Mouse (Mus musculus) embryonic stem cell, embryonic (primary cell): ENCODE measurements around the gene Sgk2.

Source experiments
- CTCF ChIA-PET, 4 experiments: fragments of 300-600 bp in 2 of 4; fragments of 350-600 bp in 2 of 4; sonication (Branson Sonifier 250); formaldehyde crosslinking; loops; one replicate each; lab custom pipeline; 2022; ENCODE audit warnings: inconsistent platforms in 2 of 4; lab: Charles Lee
- POLR2A ChIA-PET, 4 experiments: fragments of 300-600 bp in 2 of 4; fragments of 350-600 bp in 2 of 4; sonication (Branson Sonifier 250); formaldehyde crosslinking; loops; one replicate each; lab custom pipeline; 2022; ENCODE audit warnings: antibody characterized with exemption in 4 of 4, inconsistent platforms in 1 of 4; lab: Charles Lee

Gene Sgk2

GRCm38 (mm10) chr2:163031289-163031688, 44.2 kb downstream of the Sgk2 start:
- ChIA-PET POLR2A (interaction anchor here (0.5 to 27.4 kb wide), 75 partner anchors 9 to 479 kb away, joined by 3 to 1338 read pairs (median 5); partner anchors contain the start of genes Mybl2 (in 4 of the 4), Ift52 (in 3 of the 4), Gtsf1l (in 2 of the 4) and L3mbtl1 (in 2 of the 4)), CTCF (interaction anchor here in 3 of 4 experiments (0.6 to 2.4 kb wide), 9 partner anchors 13 to 1875 kb away, joined by 3 to 18 read pairs (median 4); no protein-coding TSS in a partner anchor)

GRCm38 (mm10) chr2:163031757-163032156, 44.6 kb downstream of the Sgk2 start:
- POLR2A ChIA-PET = interaction anchor here (0.5 to 27.4 kb wide), 70 partner anchors 8 to 479 kb away, joined by 3 to 1338 read pairs (median 5); partner anchors contain the start of genes Mybl2 (in 4 of the 4), Ift52 (in 3 of the 4), Gtsf1l (in 2 of the 4) and L3mbtl1 (in 2 of the 4)
- CTCF ChIA-PET = interaction anchor here in 2 of 4 experiments (0.6 to 2.4 kb wide), 7 partner anchors 14 to 64 kb away, joined by 3 to 18 read pairs (median 3); no protein-coding TSS in a partner anchor

GRCm38 (mm10) chr2:163032622-163033021, 45.5 kb downstream of the Sgk2 start:
- CTCF ChIA-PET = interaction anchor here in 2 of 4 experiments (0.9 to 2.4 kb wide), 2 partner anchors 15 kb away, joined by 3 to 18 read pairs; no protein-coding TSS in a partner anchor
- POLR2A ChIA-PET = interaction anchor here (0.6 to 27.4 kb wide), 23 partner anchors 9 to 386 kb away, joined by 3 to 1338 read pairs (median 10); partner anchors contain the start of genes Ift52 (in 3 of the 4), Mybl2 (in 3 of the 4) and Srsf6 (in 1 of the 4)

GRCm38 (mm10) chr2:163039940-163040339, 52.8 kb downstream of the Sgk2 start:
- CTCF ChIA-PET = interaction anchor here in 3 of 4 experiments (0.6 to 2.1 kb wide), 5 partner anchors 8 to 62 kb away, joined by 3 to 9 read pairs (median 4); no protein-coding TSS in a partner anchor
- POLR2A ChIA-PET = interaction anchor here in 3 of 4 experiments (0.8 to 44.5 kb wide), 12 partner anchors 8 to 604 kb away, joined by 3 to 2437 read pairs (median 10); partner anchors contain the start of genes Gtsf1l (in 2 of the 3), Mybl2 (in 2 of the 3), Ift52 (in 1 of the 3) and L3mbtl1 (in 1 of the 3)

- ChIA-PET POLR2A (interaction anchor here (0.6 to 44.5 kb wide), 22 partner anchors 7 to 371 kb away, joined by 3 to 2437 read pairs (median 5); partner anchors contain the start of genes Gtsf1l (in 2 of the 4), Ift52 (in 1 of the 4), Mybl2 (in 1 of the 4) and Srsf6 (in 1 of the 4)), CTCF (interaction anchor here (0.8 to 2.8 kb wide), 25 partner anchors 9 to 53 kb away, joined by 3 to 18 read pairs (median 4); partner anchors contain the start of gene Ift52 (in 1 of the 4))
These were observed 61.0 kb downstream of the Sgk2 start for GRCm38 (mm10) chr2:163048125-163048524.

GRCm38 (mm10) chr2:163049116-163049515, 62.0 kb downstream of the Sgk2 start:
- CTCF ChIA-PET = interaction anchor here in 2 of 4 experiments (1.3 to 2.1 kb wide), 5 partner anchors 12 to 52 kb away, joined by 3 to 18 read pairs (median 9); no protein-coding TSS in a partner anchor

DNA sequence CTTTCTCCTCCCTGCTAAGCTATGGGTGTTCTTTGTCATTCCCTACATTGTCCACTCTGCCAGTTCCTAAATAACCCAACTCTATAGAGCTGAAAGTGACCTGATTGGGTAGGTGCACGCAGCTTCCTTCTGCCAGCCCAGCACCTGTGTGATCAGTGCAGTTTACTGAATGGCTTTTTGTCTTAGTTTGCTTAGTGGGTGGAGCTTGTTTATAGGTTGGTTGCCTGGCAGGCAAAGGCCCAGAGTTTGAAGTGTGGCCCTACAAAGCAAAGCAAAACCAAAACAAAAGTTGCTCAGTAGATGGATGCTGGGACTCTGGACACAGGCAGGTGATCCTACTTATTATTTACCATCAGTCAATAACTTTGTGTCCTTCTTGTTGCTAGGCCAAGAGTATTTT, 64.6 kb downstream of the Sgk2 start:
- ChIA-PET POLR2A (interaction anchor here (0.6 to 44.5 kb wide), 76 partner anchors 6 to 1943 kb away, joined by 3 to 2437 read pairs (median 5); partner anchors contain the start of genes Ift52 (in 3 of the 4), Gtsf1l (in 2 of the 4), Chd6 (in 1 of the 4) and L3mbtl1 (in 1 of the 4)), CTCF (interaction anchor here (0.5 to 2.2 kb wide), 20 partner anchors 9 to 424 kb away, joined by 3 to 7 read pairs (median 4); no protein-coding TSS in a partner anchor)

More at GRCm38 (mm10) chr2:163049116-163049515, 62.0 kb downstream of the Sgk2 start:
- POLR2A ChIA-PET = interaction anchor here in 3 of 4 experiments (1.5 to 44.5 kb wide), 8 partner anchors 8 to 117 kb away, joined by 5 to 2437 read pairs (median 794); partner anchors contain the start of genes Gtsf1l (in 2 of the 3), Ift52 (in 1 of the 3) and Mybl2 (in 1 of the 3)

DNA sequence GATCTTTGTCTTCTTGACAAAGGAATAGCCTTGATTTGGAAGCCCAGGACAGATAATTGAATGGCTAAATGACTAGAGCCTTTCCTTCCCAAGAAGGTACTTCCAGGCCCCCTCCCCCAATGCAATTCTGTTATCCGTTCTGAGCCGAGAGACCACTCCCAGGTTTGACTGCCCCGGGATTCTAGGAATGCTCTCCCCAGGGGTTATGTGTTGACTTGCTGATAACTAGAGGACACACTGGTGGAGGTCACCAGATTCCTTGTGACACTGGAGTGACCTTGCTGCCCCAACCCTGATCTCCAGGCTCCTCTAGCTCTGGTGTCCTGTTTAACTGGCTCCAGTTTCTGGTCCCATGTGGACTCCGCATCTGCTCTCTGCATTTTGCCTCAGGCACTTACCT, 65.0 kb downstream of the Sgk2 start:
- ChIA-PET POLR2A (interaction anchor here (0.6 to 44.5 kb wide), 70 partner anchors 6 to 1772 kb away, joined by 3 to 2437 read pairs (median 6); partner anchors contain the start of genes Ift52 (in 3 of the 4), Gtsf1l (in 2 of the 4), L3mbtl1 (in 1 of the 4) and Mybl2 (in 1 of the 4)), CTCF (interaction anchor here in 3 of 4 experiments (0.8 to 2.2 kb wide), 13 partner anchors 9 to 84 kb away, joined by 3 to 7 read pairs (median 4); no protein-coding TSS in a partner anchor)

DNA sequence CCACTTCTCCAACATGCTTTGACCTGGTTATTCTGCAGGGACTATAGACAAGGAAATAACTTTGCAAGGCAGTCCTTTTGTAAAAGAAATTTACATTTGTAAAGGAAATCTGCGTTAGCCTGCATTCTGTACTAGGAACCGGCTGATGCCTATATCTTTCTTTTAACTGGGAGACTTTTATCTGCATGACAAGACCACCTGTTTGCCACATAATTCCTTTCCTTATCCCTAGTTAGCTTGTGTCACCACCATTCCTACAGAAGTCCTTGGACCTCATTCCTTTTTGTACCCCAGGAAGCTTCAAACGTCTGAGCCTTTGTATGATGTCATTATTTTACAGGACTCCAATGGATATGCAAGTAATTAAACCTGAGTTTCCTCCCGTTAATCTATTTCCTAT, 65.7 kb downstream of the Sgk2 start:
- CTCF ChIA-PET = interaction anchor here in 1 of 4 experiments (1.2 to 2.2 kb wide), 2 partner anchors 9 to 13 kb away, joined by 3 to 4 read pairs; no protein-coding TSS in a partner anchor
- POLR2A ChIA-PET = interaction anchor here (0.8 to 44.5 kb wide), 38 partner anchors 5 to 367 kb away, joined by 3 to 2437 read pairs (median 12); partner anchors contain the start of genes Ift52 (in 3 of the 4), Gtsf1l (in 2 of the 4), Mybl2 (in 1 of the 4) and Srsf6 (in 1 of the 4)

DNA sequence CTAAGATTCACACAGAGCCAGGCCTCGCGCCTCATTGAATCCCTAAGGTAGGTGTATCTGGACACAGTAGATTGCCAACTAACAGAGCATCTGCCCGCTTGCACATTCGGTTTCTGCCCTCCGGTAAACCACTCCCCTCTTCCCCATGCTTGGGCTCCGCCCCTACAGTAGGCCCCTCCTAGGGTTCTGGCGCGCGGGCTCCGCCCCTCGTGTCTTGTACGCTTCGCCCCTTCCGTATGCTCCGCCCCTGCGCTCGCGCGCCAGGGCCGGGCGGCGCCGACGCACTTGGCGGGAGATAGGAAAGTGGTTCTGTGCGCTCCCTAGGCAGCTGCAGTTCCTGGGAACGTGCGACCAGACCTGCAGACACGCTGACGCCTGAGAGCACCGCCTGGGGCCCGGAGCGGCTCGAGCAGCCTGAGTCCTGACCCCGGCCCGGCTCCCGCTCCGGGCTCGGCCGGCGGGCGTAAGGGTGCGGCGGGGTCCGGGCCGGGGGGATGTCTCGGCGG, 67.3 kb downstream of the Sgk2 start, which contains the start of gene Mybl2:
Mybl2 (plus strand) TSS at position 353 of the 506 bp plus-strand sequence.
- POLR2A ChIA-PET = interaction anchor here (0.9 to 44.5 kb wide), 24 partner anchors 3 to 124 kb away, joined by 3 to 2437 read pairs (median 3); partner anchors contain the start of genes Gtsf1l (in 2 of the 4), Ift52 (in 1 of the 4), Mybl2 (in 1 of the 4) and Srsf6 (in 1 of the 4)
- CTCF ChIA-PET = interaction anchor here in 1 of 4 experiments (0.9 kb wide), 1 partner anchor 8 kb away, joined by 3 read pairs; no protein-coding TSS in a partner anchor

- POLR2A ChIA-PET = interaction anchor here (0.9 to 44.5 kb wide), 17 partner anchors 3 to 124 kb away, joined by 3 to 2437 read pairs (median 7); partner anchors contain the start of genes Gtsf1l (in 2 of the 4), Ift52 (in 1 of the 4), Mybl2 (in 1 of the 4) and Srsf6 (in 1 of the 4)
- CTCF ChIA-PET = no interaction called here
These were observed 67.9 kb downstream of the Sgk2 start for GRCm38 (mm10) chr2:163054891-163055494.

DNA sequence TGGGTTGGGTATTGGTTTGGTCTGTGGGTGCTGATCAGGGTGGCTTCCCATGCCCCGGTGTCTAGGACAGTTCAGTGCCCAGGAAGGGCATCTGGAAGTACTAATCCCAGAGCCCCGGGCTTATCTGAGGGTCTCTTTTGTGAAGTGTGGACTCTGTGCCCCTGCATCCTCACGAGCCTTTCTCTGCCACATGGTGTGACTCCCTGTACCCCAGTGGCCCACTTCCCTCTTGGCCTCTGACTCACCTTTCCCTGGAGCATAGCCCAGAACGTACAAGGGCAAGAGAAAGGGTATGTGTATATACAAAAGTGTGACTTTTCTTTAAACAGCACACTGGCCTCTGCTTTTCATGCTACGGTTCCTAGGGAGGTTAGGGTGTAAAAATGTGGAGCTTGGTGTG, 68.6 kb downstream of the Sgk2 start:
- ChIA-PET CTCF (interaction anchor here in 1 of 4 experiments (1.2 kb wide), 1 partner anchor 24 kb away, joined by 4 read pairs; no protein-coding TSS in a partner anchor), POLR2A (interaction anchor here (0.6 to 44.5 kb wide), 15 partner anchors 2 to 364 kb away, joined by 3 to 2437 read pairs (median 105); partner anchors contain the start of genes Gtsf1l (in 2 of the 4), Mybl2 (in 2 of the 4) and Ift52 (in 1 of the 4))

GRCm38 (mm10) chr2:163056584-163056983, 69.5 kb downstream of the Sgk2 start:
- POLR2A ChIA-PET = interaction anchor here (0.8 to 44.5 kb wide), 19 partner anchors 1 to 363 kb away, joined by 3 to 2437 read pairs (median 7); partner anchors contain the start of genes Gtsf1l (in 2 of the 4), Mybl2 (in 2 of the 4), Ift52 (in 1 of the 4) and Srsf6 (in 1 of the 4)
- CTCF ChIA-PET = interaction anchor here in 3 of 4 experiments (0.5 to 1.4 kb wide), 4 partner anchors 9 to 345 kb away, joined by 3 to 6 read pairs (median 4); no protein-coding TSS in a partner anchor

DNA sequence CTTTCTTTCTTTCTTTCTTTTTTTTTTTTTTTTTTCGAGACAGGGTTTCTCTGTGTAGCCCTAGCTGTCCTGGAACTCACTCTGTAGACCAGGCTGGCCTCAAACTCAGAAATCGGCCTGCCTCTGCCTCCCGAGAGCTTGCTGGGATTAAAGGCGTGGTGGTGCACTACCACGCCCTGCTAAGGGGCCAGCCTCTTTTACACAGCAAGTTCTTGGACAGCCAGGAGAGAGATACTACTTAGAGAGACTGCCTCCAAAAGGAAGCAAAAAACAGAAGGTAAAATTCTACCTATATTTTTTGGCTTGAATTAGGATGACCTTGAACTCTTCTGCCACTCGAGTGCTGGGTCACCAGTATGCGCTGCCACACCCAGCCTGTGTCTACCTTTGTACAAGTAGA, 71.9 kb downstream of the Sgk2 start:
- CTCF ChIA-PET = interaction anchor here in 2 of 4 experiments (0.7 to 1.5 kb wide), 3 partner anchors 12 to 60 kb away, joined by 3 to 8 read pairs (median 3); no protein-coding TSS in a partner anchor
- POLR2A ChIA-PET = interaction anchor here (0.6 to 44.5 kb wide), 18 partner anchors 1 to 399 kb away, joined by 4 to 2437 read pairs (median 62); partner anchors contain the start of genes Mybl2 (in 3 of the 4), Gtsf1l (in 2 of the 4) and Ift52 (in 1 of the 4)

DNA sequence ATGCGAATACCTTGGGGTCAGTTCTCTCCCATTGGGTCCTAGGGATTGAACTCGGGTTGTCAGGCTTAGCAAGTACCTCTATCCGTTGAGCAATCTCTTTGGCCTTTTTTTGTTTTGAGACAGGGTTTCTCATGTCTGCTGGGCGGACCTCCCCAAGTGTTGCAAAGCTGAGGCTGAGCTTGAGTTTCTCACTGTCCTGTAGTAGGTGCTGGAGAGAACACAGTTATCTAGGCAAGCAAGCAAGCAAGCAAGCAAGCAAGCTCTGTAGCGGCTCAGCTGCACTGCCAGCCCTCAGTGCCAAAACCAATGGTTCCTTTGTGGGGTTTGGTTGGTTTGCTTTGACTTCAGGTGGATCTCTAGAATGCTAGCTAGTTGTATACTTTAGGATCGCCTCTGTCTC, 73.5 kb downstream of the Sgk2 start:
- CTCF ChIA-PET = interaction anchor here in 3 of 4 experiments (0.5 to 3.7 kb wide), 8 partner anchors 9 to 139 kb away, joined by 3 to 18 read pairs (median 3); no protein-coding TSS in a partner anchor
- POLR2A ChIA-PET = interaction anchor here (0.6 to 44.5 kb wide), 30 partner anchors 0 to 360 kb away, joined by 3 to 2437 read pairs (median 6); partner anchors contain the start of genes Mybl2 (in 3 of the 4), Gtsf1l (in 2 of the 4), Ift52 (in 1 of the 4) and L3mbtl1 (in 1 of the 4)
